Mouse (Mus musculus) bone marrow macrophage, adult 2 months (primary cell): Measurements from ENCODE around the gene Adcy5. TPM values are rescaled to one million over a fixed set of nuclear protein-coding genes. Genes with fewer than 3 reads are reported as not detected.

Source experiments
- H3K27ac ChIP-seq: 2 replicates; pipeline ENCODE4 v1.5.1; 2012; ENCODE audit warnings: low read depth, low read length; ENCODE audit not compliant: insufficient read depth
- H3K4me1 ChIP-seq: 2 replicates; pipeline ENCODE4 v1.6.1; 2012; ENCODE audit warnings: low read length; ENCODE audit not compliant: control insufficient read depth, insufficient read depth
- H3K4me3 ChIP-seq: 2 replicates; pipeline ENCODE4 v1.5.1; 2012; ENCODE audit warnings: mild to moderate bottlenecking, low read length, moderate library complexity; ENCODE audit not compliant: insufficient read depth
- CTCF ChIP-seq: IDR thresholded peaks from 2 replicates; pipeline ENCODE4 v1.5.1; 2012; ENCODE audit warnings: low read depth, mild to moderate bottlenecking, low read length, moderate library complexity
- POLR2A ChIP-seq: IDR thresholded peaks from 2 replicates; pipeline ENCODE4 v1.6.1; 2012; ENCODE audit warnings: mild to moderate bottlenecking, low read depth, low read length, borderline replicate concordance
- polyA plus RNA-seq: library from polyadenylated mRNA; stranded (reverse); fragments of >200 nt; gene quantifications from 2 replicates; pipeline ENCODE4 v1.2.4, GENCODE M21; 2012; ENCODE audit not compliant: missing spikeins, insufficient read depth, insufficient read length

Gene Adcy5
- not detected in 2 replicates for polyA plus RNA-seq

DNA sequence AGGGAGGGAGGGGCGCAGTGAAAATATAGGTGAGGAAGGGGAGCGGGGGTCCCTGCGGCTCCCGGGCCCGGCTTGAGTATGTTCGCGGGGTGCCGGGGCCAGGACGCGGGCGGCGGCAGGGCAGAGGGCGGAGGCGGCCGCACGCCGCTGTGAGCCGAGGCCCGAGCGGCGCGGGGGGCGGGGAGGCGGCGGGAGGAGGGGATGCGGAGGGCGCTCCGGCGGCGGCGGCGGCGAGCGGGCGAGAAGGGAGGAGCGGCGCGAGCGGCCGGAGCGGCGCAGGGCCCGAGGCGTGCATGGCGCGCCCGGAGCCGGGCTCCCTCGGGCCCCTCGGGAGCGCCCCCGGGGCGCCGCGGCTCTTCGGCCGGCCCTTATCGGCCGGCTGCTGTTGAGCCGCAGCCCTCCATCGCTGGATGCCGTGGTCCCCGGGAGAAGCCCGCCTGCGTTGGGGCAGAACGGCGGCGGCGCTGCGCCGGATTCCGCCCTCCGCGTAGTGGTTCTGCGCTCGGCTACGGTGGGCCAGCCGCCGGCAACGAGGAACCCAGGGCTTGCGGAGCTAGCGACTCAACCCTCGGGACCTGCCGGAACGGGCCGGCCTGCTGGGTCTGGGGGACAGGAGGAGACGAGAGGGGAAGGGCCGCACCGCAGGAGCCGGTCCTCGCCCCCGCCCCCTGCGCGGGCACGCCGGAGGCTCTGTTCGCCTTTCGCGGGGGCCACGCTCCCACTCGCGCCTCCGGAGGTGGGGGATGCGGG, at the start of gene Adcy5:
Adcy5 (plus strand) TSS at position 237 of the 750 bp plus-strand sequence.
- Histone ChIP-seq H3K4me1 (no peaks in the 10 kb centered on the region), H3K4me3 (peak within 1 kb of the TSS; percentile 41), H3K27ac (no peak within 1 kb of the TSS)
- TF ChIP-seq CTCF (no peak), POLR2A (no peak)

- Histone ChIP-seq H3K27ac (no peak overlapping the region), H3K4me1 (no peaks in the 10 kb centered on the region), H3K4me3 (no peak overlapping the region)
- TF ChIP-seq CTCF (no peak), POLR2A (no peak)
Measured at GRCm38 (mm10) chr16:35107985-35108384, 46.7 kb upstream of the Adcy5 start.

- Histone ChIP-seq H3K4me1 (no peaks in the 10 kb centered on the region), H3K4me3 (no peak overlapping the region), H3K27ac (no peak overlapping the region)
- TF ChIP-seq CTCF (no peak), POLR2A (no peak)
Measured at GRCm38 (mm10) chr16:35109156-35109555, 45.5 kb upstream of the Adcy5 start.

GRCm38 (mm10) chr16:35109656-35110291, 44.9 kb upstream of the Adcy5 start:
- no peak overlapping the region for H3K4me3 ChIP-seq
- no peak for TF ChIP-seq CTCF
- TF ChIP-seq POLR2A = no peak
- H3K27ac ChIP-seq = no peak overlapping the region
- no peaks in the 10 kb centered on the region for H3K4me1 ChIP-seq

GRCm38 (mm10) chr16:35110410-35111142, 44.1 kb upstream of the Adcy5 start:
- TF ChIP-seq CTCF = peak; percentile 79
- no peak for TF ChIP-seq POLR2A
- H3K27ac ChIP-seq = no peak overlapping the region
- no peaks in the 10 kb centered on the region for H3K4me1 ChIP-seq
- no peak overlapping the region for H3K4me3 ChIP-seq

GRCm38 (mm10) chr16:35111143-35111620, 43.5 kb upstream of the Adcy5 start:
- TF ChIP-seq POLR2A (no peak), CTCF (no peak)
- H3K4me3 ChIP-seq = no peak overlapping the region
- H3K27ac ChIP-seq = no peak overlapping the region
- no peaks in the 10 kb centered on the region for H3K4me1 ChIP-seq

DNA sequence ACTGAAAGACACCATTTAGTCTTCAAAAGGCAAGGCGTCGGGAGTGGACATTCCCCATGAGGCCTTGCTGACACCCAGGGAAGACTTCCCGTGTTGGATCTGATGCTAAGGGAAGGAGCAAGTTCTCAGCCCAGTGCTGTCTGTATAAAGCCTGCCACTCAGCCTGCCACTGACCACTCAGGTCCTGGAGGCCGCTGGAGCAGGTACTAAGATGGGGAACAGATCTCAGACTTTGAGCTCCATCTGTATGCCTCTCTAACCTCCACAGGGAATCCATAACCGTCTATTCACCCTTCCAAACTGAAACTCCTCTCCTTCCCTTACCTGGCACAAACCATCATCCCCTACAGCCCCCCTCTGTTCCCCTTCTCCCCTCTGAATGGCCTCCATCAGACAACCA, 41.2 kb upstream of the Adcy5 start:
- H3K4me1 ChIP-seq = no peaks in the 10 kb centered on the region
- H3K27ac ChIP-seq = no peak overlapping the region
- TF ChIP-seq POLR2A (no peak), CTCF (no peak)
- H3K4me3 ChIP-seq = no peak overlapping the region

DNA sequence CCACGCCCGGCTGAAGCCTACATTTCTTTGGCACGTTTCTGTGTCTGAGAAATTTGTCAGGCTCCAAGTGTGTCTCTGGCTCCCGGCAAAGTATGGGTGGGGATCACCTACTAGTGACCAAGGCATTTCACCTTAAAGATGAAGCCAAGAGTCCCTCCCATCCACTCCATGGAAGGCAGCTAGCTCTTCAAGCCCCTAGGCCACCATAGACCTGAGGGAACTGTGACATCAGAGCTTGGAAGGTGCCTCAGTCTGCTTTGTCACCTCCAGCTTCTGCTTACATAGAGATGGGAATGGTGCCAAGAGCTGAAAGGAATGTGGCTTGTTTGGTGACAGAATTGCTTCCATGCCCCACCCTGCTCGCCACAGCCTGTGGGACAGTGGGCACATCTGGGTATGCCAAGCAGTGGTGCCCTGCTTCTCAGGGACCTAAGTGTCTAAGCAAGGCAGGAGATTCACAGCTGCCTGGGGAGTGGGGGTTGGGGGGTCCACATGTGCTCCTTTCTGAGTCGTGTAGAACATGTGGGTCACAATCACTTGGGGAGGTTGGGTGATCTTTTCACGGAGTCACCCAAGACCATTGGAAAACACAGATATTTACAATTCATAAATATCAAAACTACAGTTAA, 38.2 kb upstream of the Adcy5 start:
- Histone ChIP-seq H3K4me3 (no peak overlapping the region), H3K27ac (no peak overlapping the region), H3K4me1 (no peaks in the 10 kb centered on the region)
- TF ChIP-seq POLR2A = no peak
- no peak for TF ChIP-seq CTCF

- no peak overlapping the region for H3K4me3 ChIP-seq
- H3K27ac ChIP-seq = no peak overlapping the region
- TF ChIP-seq POLR2A (no peak), CTCF (no peak)
- no peaks in the 10 kb centered on the region for H3K4me1 ChIP-seq
Measured at GRCm38 (mm10) chr16:35117436-35117835, 37.2 kb upstream of the Adcy5 start.

DNA sequence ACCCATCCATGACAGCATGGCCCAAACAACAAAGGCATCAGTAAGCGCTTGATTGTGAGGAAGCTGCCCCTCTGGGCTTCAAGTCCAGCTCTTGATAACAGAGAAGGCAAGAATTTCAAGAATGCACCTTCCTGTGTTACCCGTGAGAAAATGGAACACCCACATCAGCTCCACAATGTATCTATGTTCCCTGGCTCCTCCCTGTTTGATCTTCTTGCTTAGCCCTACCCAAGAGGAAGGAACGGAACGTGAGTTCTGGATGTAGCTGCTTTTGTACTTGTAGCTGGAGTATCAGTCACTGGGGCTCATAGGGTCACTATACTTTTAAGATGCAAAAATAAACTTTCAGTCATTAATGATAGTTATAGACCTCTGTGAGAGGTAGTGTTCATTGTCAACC, 34.1 kb upstream of the Adcy5 start:
- H3K27ac ChIP-seq = no peak overlapping the region
- H3K4me3 ChIP-seq = no peak overlapping the region
- no peaks in the 10 kb centered on the region for H3K4me1 ChIP-seq
- TF ChIP-seq CTCF = no peak
- TF ChIP-seq POLR2A = no peak
